In the genomic region with DNA sequence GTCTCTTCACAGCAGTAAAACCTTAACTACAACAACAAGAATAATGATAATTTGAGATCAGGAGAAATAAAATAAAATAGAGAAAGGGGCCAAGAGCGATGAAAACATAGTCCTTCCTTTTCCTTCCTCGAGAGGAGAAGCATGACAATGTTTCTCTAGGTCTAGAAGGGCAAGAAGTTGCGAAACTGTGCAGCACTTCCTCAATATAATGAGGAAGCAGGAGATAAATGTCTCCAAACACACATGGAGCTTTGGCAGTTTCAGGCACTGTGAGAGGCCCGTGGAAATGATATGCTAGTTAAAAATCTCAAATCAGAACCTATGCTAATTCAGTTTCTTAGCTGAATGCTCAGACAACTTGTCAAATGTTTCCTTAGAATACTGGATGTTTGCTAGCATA, we compare ENCODE assay signal across 22 mouse cellular contexts. TPM values are rescaled to one million over a fixed set of nuclear protein-coding genes. Genes with fewer than 3 reads are reported as not detected.
DNase-seq lines count a peak whose midpoint lies in the region; ATAC-seq and TF ChIP-seq lines count a peak whose summit lies in the region.
"Had no signal": no experiment of that assay in that cellular context is flagged by ENCODE, and none has a peak within 500 bp of the region (broad histone marks: within the 10 kb centered on the region; RNA-seq: fewer than 3 reads in every experiment).

No protein-coding gene starts in this region.

- ATAC-seq in liver, postnatal 0 days, result no peak
- ATAC-seq in monocyte, adult 5-6 weeks (replicated peaks; ENCODE audit: insufficient number of reproducible peaks, low FRiP score, low TSS enrichment, poor library complexity, severe bottlenecking), result peak; percentile 85
- ATAC-seq: forebrain, embryonic 15.5 days had no signal

- DNase-seq in gastrocnemius, adult 18-20 months (ENCODE audit: low spot score), result peak; percentile 5
- DNase-seq in gastrocnemius, adult 2 months, result no peak
- peak; percentile 18 for DNase-seq in liver, postnatal 0 days
- no peak for DNase-seq in liver
- peak; percentile 2 for DNase-seq in lung, postnatal 14 days
- no peak for DNase-seq in urinary bladder, adult 2 months (ENCODE audit: low spot score)
- DNase-seq in left cerebral cortex, postnatal 36 days (ENCODE audit: low spot score in 2 of 2), result no peak
- DNase-seq: adrenal gland, postnatal 36 days; cerebellum, adult 2 months; kidney, adult 11 months; right cerebral cortex, adult 18-20 months; thymus, adult 18-20 months; thymus, postnatal 4 days had no signal

- TF ChIP-seq EP300 in liver, postnatal 0 days (IDR thresholded peaks at IDR 0.05; ENCODE audit: low read depth), result no peak

- intact Hi-C loops in gastrocnemius, adult 2 months (cut with DNase I), result no loop called here
- intact Hi-C loops in left cerebral cortex, postnatal 36 days (cut with DNase I), result no loop called here

- WGBS in liver, postnatal 0 days (ENCODE audit: insufficient replicate concordance), result 30% methylated on average over 4 of the region's 4 CpGs

- no peak for TF ChIP-seq CTCF in gastrocnemius, adult 2 months (IDR thresholded peaks at IDR 0.05)
- TF ChIP-seq CTCF in liver, postnatal 0 days (IDR thresholded peaks at IDR 0.05; ENCODE audit: low read depth), result no peak

- H3K9ac ChIP-seq in liver, postnatal 0 days (replicated peaks), result no peak overlapping the region
- H3K9ac ChIP-seq: embryonic facial prominence, embryonic 12.5 days; forebrain, embryonic 15.5 days; heart, embryonic 15.5 days; limb, embryonic 15.5 days; midbrain, embryonic 12.5 days; neural tube, embryonic 13.5 days had no signal

- no peaks in the 10 kb centered on the region for H3K36me3 ChIP-seq in liver, postnatal 0 days (replicated peaks; ENCODE audit: insufficient read depth, low read length)
- H3K36me3 ChIP-seq: embryonic facial prominence, embryonic 12.5 days; forebrain, embryonic 15.5 days; G1E; heart, embryonic 15.5 days; limb, embryonic 15.5 days; midbrain, embryonic 12.5 days; neural tube, embryonic 13.5 days had no signal

- H3K27me3 ChIP-seq in liver, postnatal 0 days (ENCODE audit: insufficient read depth, low read length), result no peaks in the 10 kb centered on the region
- H3K27me3 ChIP-seq: embryonic facial prominence, embryonic 12.5 days; forebrain, embryonic 15.5 days; heart, embryonic 15.5 days; limb, embryonic 15.5 days; midbrain, embryonic 12.5 days; neural tube, embryonic 13.5 days had no signal

- H3K9me3 ChIP-seq in liver, postnatal 0 days (ENCODE audit: low read length), result no peaks in the 10 kb centered on the region
- H3K9me3 ChIP-seq: embryonic facial prominence, embryonic 12.5 days; forebrain, embryonic 15.5 days; G1E; heart, embryonic 15.5 days; limb, embryonic 15.5 days; midbrain, embryonic 12.5 days; neural tube, embryonic 13.5 days had no signal

- H3K27ac ChIP-seq in gastrocnemius, adult 2 months, result no peak overlapping the region
- H3K27ac ChIP-seq in liver, postnatal 0 days (ENCODE audit: low read depth), result no peak overlapping the region
- H3K27ac ChIP-seq: embryonic facial prominence, embryonic 12.5 days; forebrain, embryonic 15.5 days; heart, embryonic 15.5 days; limb, embryonic 15.5 days; midbrain, embryonic 12.5 days; neural tube, embryonic 13.5 days had no signal

- H3K4me1 ChIP-seq in liver, postnatal 0 days (ENCODE audit: insufficient read depth), result no peaks in the 10 kb centered on the region
- H3K4me1 ChIP-seq: embryonic facial prominence, embryonic 12.5 days; forebrain, embryonic 15.5 days; heart, embryonic 15.5 days; limb, embryonic 15.5 days; midbrain, embryonic 12.5 days; neural tube, embryonic 13.5 days had no signal

- H3K4me3 ChIP-seq in gastrocnemius, adult 2 months, result no peak overlapping the region
- no peak overlapping the region for H3K4me3 ChIP-seq in liver, postnatal 0 days (ENCODE audit: low read depth, low read length)
- H3K4me3 ChIP-seq: embryonic facial prominence, embryonic 12.5 days; erythroblast, embryonic 14.5 days; forebrain, embryonic 15.5 days; heart, embryonic 15.5 days; limb, embryonic 15.5 days; midbrain, embryonic 12.5 days; neural tube, embryonic 13.5 days had no signal

- H3K4me2 ChIP-seq in liver, postnatal 0 days (ENCODE audit: low read depth, low read length), result no peak overlapping the region
- H3K4me2 ChIP-seq: embryonic facial prominence, embryonic 12.5 days; forebrain, embryonic 15.5 days; heart, embryonic 15.5 days; limb, embryonic 15.5 days; midbrain, embryonic 12.5 days; neural tube, embryonic 13.5 days had no signal

RNA-seq across cellular contexts. Expression of gene Diaph3, which starts 49.6 kb away (rescaled TPM):
- total RNA-seq in gastrocnemius, adult 18-20 months (2021), result under 1 TPM; 0.16 to 0.24 TPM
- total RNA-seq in gastrocnemius, adult 2 months (2021), result under 1 TPM in 1 of 2 experiments, not detected in 1; 0.08 TPM
- polyA plus RNA-seq in liver, postnatal 0 days (2015; fragmentation: Nextera tagmentation; extraction: Ambion mirVana), result 5.7 and 7.5 TPM in 2 replicates
- 3.7 to 5.2 TPM (median 4.3 TPM) in 3 replicates for total RNA-seq in monocyte, adult 5-6 weeks (2017)
- polyA plus RNA-seq in urinary bladder, adult 2 months (2012; rRNA removed), result 1.3 and 1.4 TPM in 2 replicates
- total RNA-seq in left cerebral cortex, postnatal 36 days (2021), result 1 to 10 TPM; 3.8 to 4.1 TPM

Comparison
In these comparisons a context has a peak if more than half of its experiments do, and no peak if none do; other contexts are left out.
1. DNase-seq: peak in gastrocnemius, adult 18-20 months (single experiment), liver, postnatal 0 days (single experiment) and lung, postnatal 14 days (single experiment); none in gastrocnemius, adult 2 months (single experiment), liver (single experiment), urinary bladder, adult 2 months (single experiment) and left cerebral cortex, postnatal 36 days (0 of 2).